Mouse (Mus musculus) kidney, adult 2 months (tissue): ENCODE measurements around the gene Ctnna3.

ENCODE experiments used
- CTCF ChIP-seq: fragments of 200-500 bp; conservative IDR thresholded peaks from 2 replicates; pipeline ENCODE4 v1.5.1; 2011; ENCODE audit warnings: low read depth, mild to moderate bottlenecking, control low read depth, low read length, moderate library complexity, mixed read lengths; ENCODE audit not compliant: insufficient read depth, insufficient read length
- POLR2A ChIP-seq: fragments of 200-500 bp; IDR thresholded peaks from one replicate; pipeline ENCODE4 v1.6.1; 2011; ENCODE audit warnings: low read depth, low read length, control low read depth

- TF ChIP-seq POLR2A (no peak), CTCF (peak; percentile 93)
Measured at GRCm38 (mm10) chr10:63582608-63583007, 152.7 kb downstream of the Ctnna3 start.
